Mouse (Mus musculus) adrenal gland, postnatal 25 days (tissue): ENCODE data around the gene Alox5. TPM values are rescaled to one million over a fixed set of nuclear protein-coding genes. Genes with fewer than 3 reads are reported as not detected.
A peak's percentile ranks its signal among the peaks of the same experiment; 100 is the strongest.

ENCODE experiments used
- DNase-seq: peaks from one replicate; pipeline ENCODE4 v3.0.0; 2021; ENCODE audit warnings: mixed read lengths
- total RNA-seq: library from RNA; stranded (reverse); gene quantifications from 2 replicates; pipeline ENCODE4 v1.2.3, GENCODE M21; 2021

Alox5 gene
- total RNA-seq, 1 experiment from 2014 or later, result 0.97 TPM

GRCm38 (mm10) chr6:116417518-116418315 is 43.3 kb downstream of the Alox5 start:
- peak; percentile 30 for DNase-seq

- DNase-seq, result no peak
These were observed 44.9 kb downstream of the Alox5 start for GRCm38 (mm10) chr6:116416000-116416552.

GRCm38 (mm10) chr6:116415126-116415676 is 45.8 kb downstream of the Alox5 start:
- no peak for DNase-seq

- no peak for DNase-seq
These were observed 48.2 kb downstream of the Alox5 start for GRCm38 (mm10) chr6:116412546-116413325.

- no peak for DNase-seq
These were observed 49.3 kb downstream of the Alox5 start for GRCm38 (mm10) chr6:116411716-116412115.

- no peak for DNase-seq
These were observed 50.5 kb downstream of the Alox5 start for GRCm38 (mm10) chr6:116410436-116410835.

GRCm38 (mm10) chr6:116407956-116408657 is 52.9 kb downstream of the Alox5 start:
- peak; percentile 29 for DNase-seq

- DNase-seq, result no peak
These were observed 53.8 kb downstream of the Alox5 start for GRCm38 (mm10) chr6:116407216-116407615.

GRCm38 (mm10) chr6:116406680-116407079 is 54.3 kb downstream of the Alox5 start:
- DNase-seq, result peak; percentile 32

- no peak for DNase-seq
These were observed 54.8 kb downstream of the Alox5 start for GRCm38 (mm10) chr6:116406152-116406551.

GRCm38 (mm10) chr6:116405715-116406114 is 55.3 kb downstream of the Alox5 start:
- no peak for DNase-seq

- DNase-seq, result no peak
These were observed 55.7 kb downstream of the Alox5 start for GRCm38 (mm10) chr6:116405243-116405642.

GRCm38 (mm10) chr6:116402426-116402825 is 58.6 kb downstream of the Alox5 start:
- DNase-seq, result no peak

- no peak for DNase-seq
These were observed 59.1 kb downstream of the Alox5 start for GRCm38 (mm10) chr6:116401746-116402423.

GRCm38 (mm10) chr6:116398136-116398535 is 62.8 kb downstream of the Alox5 start:
- no peak for DNase-seq

- no peak for DNase-seq
These were observed 63.4 kb downstream of the Alox5 start for GRCm38 (mm10) chr6:116397621-116398020.

GRCm38 (mm10) chr6:116394916-116395648 is 65.9 kb downstream of the Alox5 start:
- no peak for DNase-seq

- no peak for DNase-seq
These were observed 71.5 kb downstream of the Alox5 start for GRCm38 (mm10) chr6:116389481-116389880.

- DNase-seq, result no peak
These were observed 72.9 kb downstream of the Alox5 start for GRCm38 (mm10) chr6:116388068-116388467.

GRCm38 (mm10) chr6:116386506-116386905 is 74.5 kb downstream of the Alox5 start:
- no peak for DNase-seq

GRCm38 (mm10) chr6:116386045-116386415 is 74.9 kb downstream of the Alox5 start:
- no peak for DNase-seq
